Mouse (Mus musculus) induced T-regulatory cell, adult 2 months (primary cell): ENCODE measurements around the gene Stk32c.

Source experiments
- DNase-seq: peaks from one replicate; pipeline ENCODE4 v3.0.0-alpha.2; 2012; ENCODE audit warnings: low read depth

Stk32c gene

DNA sequence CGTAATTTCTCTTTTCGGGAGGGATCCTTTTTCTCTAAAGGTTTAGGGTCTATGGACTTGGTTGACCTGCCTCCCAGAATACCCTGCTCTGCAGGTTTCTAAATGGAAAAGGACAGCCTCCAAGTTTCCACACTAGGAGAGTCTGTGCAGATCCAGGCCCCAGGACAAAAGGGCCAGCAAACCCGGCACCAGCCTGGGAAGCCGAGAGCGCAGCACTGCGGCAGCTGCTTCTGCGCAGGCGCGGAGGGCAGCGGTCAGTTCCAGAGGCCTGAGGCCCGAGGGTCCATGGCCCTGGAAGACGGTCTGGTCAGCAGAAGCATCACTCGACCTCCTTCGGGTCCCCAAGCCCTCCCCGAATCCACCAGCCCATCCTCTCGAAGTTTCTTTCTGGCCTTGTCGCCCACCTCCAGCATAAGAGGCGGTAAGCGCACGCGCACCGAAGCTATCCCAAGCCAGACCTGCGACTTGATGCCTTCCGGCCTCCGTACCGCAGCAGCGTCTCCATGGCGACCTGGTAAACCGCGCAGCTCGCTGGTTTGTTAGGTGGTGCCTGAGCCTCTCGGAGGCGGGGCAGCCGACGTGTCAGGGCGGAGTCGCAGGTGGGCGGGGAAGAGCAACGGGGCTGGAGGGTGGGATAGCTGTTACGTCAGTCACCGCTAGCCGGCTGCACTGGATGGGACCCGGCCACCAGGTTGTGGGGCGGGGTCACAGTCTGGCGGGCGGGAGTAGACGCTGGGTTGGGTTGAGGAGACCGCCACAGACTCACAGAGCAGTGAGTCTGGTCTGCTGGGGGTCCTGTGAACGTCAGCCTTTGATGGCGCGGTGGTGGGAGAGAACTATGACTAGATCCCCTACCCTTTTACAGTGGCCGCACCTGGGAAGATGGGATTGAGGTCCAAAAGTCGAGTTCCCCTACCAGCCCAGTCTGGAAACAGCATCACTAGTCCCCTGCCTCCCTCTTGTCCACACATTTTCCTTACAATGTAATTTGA, at the start of gene Stk32c, which contains the start of gene Lrrc27:
Stk32c (minus strand) TSS at position 554 of the 992 bp plus-strand sequence.
Lrrc27 (plus strand) TSS at position 235 of the 992 bp plus-strand sequence.
- peak; percentile 99 for DNase-seq

DNA sequence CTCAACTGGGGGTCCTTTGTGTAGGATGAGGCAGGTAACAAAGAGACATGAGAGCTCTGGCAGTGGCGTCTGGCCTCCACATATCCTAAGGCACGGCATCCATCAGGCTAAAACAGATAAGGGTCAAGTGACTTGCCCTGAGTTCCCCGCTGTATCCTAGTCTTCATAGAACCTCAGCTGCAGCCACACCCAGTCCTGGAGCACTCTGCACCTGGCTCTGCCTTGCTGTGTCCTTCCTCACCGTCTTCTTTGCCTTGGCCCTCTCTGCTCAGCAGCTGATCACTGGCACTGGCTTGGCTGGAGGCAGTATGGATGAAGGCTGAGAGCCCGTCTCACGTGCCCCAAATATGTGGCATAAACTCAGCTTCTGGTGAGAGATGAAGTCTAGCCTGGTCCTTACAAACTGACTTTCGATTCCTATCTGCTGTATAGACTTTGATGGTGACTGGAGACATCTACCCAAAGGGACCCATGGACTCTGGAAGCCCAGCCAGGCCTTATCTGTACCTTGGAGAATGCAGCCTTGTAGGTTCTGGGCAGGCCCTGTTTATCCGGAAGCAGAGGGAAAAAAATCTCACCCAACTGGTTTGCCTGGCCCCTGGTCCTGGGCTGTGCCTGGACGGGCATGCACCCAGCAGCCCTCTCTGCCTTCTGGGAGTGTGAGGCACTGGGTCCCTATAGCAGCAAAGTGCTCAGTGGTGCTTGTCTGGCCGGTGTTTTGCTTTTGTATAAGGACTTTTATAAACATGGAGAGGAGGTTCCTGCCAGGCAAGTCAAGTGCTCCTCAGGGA, 44.8 kb upstream of the Stk32c start:
- DNase-seq, result no peak

DNA sequence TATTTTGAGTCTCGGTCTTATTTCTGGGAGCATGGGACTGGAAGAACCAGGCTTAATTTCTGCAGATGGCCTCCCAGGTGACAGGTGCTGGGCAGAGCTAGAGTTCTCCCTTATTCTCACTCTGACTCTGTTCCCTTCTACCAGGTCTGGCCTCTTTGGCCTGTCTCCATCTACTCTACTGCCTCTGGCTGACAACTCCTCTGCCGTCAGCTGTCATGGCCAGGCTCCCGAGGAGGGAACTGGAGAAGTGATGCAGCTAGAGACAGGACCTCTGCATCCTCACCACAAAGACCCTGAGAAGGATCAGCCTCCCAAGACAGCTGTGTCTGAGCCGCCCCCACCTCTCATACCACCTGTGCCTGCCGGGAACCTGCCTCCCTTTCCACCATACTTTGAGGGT, 41.5 kb upstream of the Stk32c start:
- DNase-seq, result no peak

DNA sequence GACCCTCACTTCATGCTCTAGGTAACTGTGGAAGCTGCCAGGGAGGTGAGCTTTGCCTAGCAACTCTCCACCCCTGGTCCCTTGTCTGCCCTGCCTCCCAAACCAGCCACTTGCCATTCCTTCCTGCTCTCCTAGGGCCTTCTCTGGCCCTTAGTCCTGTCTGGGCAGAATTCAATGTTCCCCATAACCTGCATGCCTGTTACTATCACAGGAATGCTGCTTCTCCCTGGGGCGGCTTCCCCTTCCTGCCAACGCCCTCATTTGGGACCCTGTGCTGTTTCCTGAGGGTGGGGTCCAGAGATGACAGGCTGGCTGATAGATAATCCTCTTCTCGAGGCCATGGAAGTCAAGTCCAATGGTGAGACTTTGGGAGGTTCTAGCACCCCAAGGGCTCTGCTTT, 40.4 kb upstream of the Stk32c start:
- DNase-seq, result no peak

DNA sequence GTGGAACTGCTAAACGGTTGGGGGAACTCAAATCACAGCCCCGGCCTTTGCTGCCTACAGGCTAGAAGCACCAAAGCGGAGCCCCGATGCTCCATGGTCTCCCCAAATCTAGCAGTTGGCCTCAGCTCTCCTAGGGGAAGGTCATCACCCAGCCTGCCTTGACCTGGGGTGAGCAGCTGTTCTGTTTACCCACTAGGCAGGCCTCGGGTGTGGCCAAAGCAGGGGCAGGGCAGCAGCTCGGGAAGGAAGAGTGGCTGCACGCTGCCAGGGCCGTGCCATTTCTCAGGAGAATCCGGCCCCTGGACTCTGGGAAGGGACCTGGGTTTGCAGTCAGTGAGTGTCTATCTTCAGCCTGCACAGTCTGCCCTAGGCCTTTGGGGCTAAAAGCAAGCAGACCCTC, 39.9 kb upstream of the Stk32c start:
- no peak for DNase-seq

DNA sequence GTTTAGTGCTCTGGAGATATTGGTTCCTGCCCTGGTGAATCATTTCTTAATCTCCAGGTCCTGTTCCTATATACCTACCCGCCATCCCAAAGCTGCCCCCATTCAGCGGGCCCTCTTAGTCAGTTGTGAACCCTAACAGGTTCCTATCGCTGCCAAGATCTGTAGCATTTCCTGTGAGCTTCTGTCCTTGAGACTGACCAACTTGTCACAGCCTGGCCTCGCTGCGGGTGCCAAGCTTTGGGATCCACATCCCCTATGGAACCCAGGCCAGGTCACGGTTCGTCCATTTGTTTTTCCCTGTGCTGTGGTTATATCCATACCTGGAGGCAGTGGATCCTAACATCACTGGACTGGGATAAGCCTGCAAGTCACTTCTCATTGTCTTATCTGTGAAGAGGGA, 39.5 kb upstream of the Stk32c start:
- no peak for DNase-seq

DNA sequence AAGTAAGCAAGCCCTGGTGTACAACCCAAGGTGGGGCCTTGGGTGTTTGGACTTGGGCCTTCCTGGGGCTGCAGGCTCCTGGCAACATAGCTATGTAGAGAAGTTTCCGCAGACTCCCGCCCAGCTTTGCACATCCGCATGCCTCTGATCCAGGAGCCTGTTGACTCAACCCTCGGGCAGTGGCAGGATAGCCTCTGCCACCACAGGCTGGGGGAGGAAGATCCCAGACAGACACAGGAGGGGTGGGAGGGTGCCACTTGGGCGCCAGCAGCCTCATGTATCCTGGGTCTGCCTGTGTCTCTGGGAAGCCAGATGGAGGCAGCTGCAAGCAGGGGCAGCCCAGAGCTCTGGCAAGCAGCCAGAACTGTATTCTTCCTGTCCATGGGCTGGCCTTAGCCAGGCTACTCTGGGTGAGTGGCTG, 38.8 kb upstream of the Stk32c start:
- DNase-seq, result no peak

DNA sequence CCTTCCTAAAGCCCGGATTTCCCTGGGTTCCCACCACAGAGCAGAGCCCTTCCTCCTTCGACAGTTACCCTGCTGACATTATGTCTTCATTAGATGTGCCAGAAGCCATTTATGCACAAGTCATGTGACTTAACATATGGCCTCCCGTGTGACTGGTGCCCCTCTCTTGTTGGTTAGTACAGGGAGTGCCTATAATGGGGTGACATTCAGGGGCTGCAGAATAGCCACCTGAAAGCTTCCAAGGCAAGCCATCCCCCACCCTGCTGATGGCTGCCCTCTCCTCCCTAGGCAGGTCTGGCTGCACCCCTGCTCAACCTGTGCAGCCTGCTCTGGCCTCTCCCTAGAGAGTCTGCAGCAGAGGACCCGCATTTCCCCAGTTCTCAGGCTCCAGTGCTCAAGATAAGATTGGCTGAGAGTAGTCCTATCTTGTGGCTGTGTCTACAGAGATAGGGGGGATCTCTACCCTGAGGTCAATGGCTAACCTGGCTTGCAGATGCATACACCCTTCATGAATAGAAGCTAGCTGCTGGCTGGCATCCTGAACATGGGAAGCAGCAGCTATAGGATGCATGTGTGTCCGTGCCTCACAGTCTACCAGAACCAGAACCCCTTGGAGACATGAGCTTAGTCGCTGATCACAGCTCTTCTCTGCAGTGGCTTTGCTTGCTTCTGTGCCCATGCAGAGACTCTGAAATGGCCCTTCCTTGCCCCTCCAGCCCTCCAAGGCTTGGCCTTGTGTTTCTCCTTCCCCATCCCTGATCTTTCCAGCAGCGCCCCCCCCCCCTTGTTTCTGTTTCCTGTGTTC, 36.5 kb upstream of the Stk32c start:
- DNase-seq, result no peak

DNA sequence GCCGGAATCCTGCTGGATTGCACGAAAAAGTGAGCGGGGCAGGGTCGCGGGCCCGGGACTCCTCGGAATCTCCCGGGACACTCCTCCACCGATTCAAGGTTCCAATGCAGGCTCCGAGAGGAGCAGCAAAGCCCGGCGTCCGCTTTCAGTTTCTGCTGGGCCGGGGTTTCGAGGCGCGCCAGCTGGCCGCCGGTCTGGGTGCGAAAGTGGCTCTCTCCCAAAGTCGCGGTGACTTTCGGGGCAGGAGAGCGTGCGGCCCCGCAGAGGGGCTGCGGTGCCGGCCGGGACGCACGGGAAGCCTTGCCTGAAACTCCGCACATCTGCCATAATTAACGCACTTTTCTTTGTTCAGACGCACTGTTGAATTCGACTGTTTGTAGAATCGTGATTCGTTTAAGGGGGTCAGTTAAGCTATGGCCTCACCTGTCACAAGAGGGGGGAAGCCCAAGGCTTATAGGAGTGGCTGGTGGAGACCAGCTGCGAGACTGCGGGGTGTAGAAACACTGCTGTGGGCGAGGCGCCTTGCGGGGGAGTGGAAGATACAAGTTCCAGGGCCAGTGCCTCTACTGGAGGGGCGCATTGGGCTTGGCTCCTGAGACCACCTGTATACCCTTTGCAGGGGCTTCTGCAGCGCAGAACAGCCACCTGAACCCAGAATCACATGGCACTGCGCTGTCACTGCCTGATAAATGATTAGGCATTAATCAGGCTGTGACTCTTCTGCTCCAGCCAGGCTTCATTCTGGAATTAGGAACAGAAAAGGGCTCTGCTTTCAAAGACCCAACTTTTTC, 35.7 kb upstream of the Stk32c start:
- peak; percentile 69 for DNase-seq

DNA sequence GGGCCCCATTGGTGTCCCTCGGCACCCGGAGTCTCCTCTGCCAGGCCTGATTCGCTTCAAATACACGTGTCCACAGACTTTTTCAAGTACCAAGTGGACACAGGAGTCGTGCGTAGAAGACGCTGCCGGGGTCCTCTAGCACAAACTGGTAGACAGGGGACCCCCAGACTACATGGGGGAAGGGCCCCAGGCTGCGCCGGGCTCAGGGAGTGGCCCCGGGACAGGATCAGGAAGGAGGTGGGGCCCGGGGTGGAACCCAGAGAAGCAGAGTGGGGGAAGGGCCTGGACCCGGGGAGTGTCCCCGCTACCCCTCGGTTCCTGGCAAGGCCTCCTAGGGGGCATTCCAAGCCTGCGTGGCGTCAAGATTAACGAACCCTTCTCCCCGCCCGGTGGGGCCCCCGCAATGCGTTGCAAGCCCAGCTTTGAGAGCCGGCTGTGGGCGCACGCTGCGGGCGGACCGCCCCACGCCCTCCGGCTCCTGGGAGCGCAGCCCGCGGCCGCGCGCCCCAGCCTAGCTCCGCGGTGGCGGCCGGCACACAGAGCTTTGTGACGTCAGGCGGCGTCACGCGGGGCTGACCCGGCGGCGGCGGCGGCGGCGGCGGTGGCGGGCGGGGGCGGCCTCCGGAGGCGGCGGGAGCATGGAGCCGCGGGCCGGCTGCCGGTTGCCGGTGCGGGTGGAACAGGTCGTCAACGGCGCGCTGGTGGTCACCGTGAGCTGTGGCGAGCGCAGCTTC, 34.9 kb upstream of the Stk32c start, which contains the start of gene Pwwp2b:
Pwwp2b (plus strand) TSS at position 602 of the 734 bp plus-strand sequence.
- peak; percentile 86 for DNase-seq

DNA sequence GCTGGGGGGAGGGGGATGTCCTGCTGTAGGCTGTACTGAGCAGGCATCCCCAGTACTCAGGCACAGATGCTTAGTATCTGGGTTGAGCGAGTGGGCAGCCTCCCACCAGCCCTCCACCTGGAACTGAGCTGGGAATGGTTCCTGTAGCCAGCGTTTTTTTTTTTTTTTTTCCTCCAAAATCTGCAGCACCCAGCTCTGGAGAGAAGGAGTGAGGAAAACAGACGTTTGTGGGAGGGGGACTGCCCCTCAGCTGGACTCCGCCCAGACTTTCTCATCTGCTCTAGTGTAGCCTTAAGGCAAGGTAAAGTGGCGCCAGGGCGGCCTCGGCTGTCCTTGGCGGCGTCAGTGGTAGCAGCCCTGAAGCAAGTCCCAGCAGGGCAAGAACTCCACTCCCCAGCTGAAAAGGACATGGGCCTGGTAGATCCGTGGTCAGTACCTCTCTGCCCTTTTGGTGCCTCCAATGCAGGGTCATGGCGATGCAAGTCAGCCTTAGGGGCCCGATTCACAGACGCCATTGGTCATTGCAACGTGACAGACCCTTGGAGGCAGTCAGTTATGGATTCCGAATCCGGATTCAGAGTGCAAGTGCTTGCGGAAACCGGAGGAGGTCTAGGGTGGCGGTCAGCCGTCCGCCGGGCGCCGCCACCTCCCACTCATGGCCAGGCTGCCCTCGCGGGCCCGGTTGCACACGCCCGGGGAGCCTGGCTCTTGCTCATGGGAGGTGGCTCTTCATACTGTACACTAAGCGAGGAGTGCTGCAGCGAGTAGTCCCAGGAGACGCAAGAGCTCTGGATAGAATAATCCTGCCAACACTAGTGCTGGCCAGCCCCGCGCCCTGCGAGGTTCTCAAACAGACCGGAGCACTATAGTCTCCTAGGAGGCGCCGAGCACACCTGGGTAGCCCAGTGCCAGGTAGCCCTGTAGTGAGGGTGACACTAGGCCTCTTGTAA, 34.1 kb upstream of the Stk32c start:
- DNase-seq, result no peak

DNA sequence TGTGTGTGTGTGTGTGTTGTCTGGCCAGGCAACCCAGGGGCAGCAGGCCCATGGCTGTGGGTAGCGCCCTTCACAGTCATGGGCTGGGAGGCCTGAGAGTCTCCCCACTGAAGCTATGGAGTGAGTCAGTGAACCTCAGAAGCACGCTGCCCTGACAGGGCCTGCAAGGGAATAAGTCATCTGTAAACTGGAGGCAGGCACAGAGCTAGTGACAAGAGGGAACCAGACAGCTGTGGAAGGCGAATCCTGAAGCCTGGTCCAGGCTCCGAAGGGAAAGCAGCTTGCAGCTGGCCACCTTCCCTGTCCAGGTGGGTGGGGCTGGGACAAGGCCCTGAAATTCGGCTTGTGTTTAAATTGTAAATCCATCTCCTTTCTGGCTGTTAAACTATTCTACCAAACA, 33.0 kb upstream of the Stk32c start:
- DNase-seq, result no peak

DNA sequence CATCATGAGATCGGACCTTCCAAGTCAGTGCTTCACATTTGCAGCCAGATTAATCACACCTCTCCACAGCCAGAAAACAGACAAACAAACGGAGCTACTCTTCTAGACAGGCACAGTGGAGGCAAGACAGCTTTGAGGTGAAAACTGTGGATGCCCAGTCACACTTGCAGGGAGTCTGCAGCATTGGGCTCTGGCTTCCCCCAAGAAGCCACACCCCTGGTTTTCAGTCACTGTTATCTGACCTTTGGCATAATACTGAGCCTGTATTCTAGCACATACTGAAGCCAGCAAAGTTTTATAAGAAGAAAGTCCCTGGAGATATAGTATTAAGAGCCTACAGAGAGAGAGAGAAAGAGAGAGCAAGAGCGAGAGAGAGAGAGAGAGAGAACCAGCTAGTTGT, 26.3 kb upstream of the Stk32c start:
- DNase-seq, result no peak

DNA sequence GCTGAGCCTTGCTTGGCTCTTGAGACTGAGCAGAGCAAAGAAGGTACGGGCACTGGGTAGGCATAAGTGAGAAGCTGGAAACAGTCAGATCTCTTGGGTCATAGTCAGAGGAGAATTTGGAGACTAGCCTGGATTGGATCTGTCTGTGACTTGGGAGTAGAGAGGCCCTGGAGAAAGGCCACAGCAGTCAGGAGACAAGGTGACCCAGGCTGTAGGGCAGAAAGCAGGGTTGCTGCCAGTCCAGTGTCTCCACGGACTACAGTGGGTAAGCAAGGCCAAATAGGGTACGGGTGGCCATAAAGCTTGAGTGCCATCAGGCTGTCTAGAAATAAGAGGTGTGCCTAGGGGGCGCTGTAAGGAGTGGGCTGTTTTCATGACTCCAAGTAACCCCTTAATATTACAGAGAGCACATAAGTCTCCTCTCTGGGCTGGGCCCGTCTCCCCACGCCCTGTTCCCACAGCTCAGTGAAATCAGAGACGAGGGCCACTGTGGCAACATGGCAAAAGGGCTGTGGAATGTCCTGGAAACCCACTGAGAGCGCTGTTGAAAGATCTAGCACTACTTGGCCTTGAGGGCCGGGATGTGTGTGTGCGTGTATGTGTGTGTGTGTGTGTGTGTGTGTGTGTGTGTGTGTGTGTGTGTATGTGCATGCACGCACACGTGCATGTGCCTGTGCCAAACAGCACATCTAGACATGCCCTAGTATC, 22.7 kb upstream of the Stk32c start:
- DNase-seq, result peak; percentile 40

DNA sequence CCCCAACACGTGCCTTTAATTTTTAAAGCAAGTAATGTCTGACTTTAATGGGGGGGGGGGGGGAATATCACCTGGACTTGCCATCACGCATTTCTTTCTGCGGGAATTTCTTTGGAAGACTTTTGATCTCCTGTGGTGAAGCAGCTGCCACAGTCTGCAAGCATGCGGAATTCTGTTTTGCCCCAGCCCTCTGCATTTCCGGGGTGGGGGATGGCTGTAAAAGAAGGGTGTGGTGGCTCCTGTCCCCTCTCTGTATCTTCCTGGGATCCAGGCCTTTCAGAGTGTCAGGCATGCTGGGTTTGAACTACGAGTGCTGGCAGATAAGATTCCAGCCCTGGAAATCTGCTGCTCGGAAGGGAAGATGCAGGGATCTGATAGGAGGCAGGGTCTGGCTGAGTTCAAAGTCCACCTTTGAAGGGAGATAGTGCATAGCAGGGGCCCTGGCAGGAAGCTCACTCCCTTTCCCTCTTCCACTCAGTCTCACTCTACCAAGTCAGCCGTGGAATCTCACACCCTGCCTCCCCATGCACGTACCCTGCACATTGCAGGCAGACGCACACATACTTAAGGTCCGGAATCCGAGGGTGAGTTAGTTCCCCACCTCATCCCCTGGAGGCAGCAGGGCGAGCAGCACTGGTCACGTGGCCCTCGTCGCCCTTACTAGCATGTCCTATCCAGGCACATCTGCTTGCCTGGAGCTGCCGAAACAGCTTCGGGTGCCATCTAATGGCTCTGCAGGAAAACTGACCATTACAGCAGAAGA, 21.5 kb upstream of the Stk32c start:
- no peak for DNase-seq

DNA sequence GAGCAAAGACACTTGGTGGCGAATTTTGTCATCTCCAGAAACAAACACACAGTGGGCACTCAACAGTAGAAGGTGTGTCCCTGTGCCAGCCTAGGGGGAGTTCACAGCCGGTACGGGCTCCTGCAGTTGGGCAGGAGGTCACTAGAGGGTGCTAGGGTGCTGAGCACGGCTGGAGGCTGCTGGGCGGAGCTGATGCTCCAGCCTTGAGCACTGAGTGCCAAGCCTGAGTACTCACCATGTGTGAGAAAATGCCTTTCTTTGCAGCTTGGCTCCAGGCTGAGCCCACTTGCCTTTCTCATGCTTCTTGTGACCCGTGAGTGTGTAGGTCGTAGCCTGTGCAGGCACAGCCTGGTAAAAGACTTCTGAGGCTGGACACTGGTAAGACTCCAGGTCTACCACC, 20.6 kb upstream of the Stk32c start:
- DNase-seq, result peak; percentile 86

DNA sequence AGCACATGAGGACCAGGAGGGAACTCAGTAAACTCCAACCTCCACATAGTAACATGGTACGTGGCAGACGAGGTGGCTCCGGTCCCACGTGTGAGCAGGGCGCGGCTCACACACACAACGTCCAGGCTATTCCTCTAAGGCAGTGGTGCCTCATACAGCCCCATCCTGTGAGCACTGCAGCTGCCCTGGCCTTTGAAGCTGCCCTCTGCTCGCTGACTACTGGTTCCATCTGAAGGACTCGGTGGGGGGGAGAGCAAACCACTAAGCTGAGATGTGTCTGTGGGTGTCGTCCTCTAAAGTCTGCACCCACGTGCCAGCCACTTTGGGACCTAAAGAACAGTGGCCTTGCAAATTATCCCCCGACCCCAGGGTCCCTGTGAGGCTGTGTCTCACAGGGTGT, 17.1 kb upstream of the Stk32c start:
- no peak for DNase-seq

DNA sequence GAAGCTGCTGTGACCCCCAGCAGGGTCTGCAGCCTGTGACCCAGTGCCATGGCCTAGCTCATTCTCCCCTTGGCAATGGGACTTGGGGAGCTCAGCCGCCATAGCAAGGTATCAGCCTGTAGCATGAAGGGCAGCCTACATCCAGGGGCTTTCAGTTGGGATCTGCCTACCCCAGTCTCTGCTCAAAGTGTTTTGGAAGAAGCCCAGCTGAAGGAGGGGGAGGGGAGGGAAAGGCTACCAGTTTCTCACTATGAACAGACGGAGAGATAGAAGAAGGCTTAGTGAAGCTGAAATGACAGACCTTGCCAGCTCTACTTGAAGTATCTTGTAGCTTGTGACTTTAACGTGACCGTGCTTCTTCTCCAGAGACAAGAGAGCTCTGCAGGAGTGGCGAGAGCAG, 16.7 kb upstream of the Stk32c start:
- DNase-seq, result no peak
